Mouse (Mus musculus): ENCODE data around the gene Gng8. TPM values are rescaled to one million over a fixed set of nuclear protein-coding genes. Genes with fewer than 3 reads are reported as not detected.

Gene Gng8
- polyA plus RNA-seq, 1 experiment from 2014 or later: not detected

DNA sequence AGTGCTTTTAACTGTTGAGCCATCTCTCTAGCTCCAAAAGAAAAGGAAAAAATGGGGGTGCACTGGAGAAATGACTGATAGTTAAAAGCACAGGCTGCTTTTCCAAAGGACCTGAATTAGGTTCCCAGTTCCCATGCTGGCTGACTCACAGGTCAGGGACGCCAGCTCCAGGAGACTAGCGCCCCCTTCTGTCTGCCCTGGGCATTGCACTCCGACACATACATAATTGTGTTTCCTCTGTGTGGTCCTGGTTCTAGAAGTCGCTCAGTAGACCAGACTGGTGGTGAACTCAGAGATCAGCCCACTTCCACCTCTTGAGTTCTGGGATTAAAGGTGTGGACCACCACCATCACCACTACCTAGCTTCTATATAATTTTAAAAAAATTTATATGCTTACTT is 45.7 kb downstream of the Gng8 start:
- Histone ChIP-seq H3K36me3 (ENCODE audit: inconsistent target) (no peaks in the 10 kb centered on the region), H3K27ac (no peak overlapping the region), H3K4me3 (ENCODE audit: inconsistent target) (no peak overlapping the region), H3K79me2 (ENCODE audit: inconsistent target) (no peaks in the 10 kb centered on the region)
- WGBS (ENCODE audit: missing documents): 45% methylated on average over 4 of the region's 4 CpGs

DNA sequence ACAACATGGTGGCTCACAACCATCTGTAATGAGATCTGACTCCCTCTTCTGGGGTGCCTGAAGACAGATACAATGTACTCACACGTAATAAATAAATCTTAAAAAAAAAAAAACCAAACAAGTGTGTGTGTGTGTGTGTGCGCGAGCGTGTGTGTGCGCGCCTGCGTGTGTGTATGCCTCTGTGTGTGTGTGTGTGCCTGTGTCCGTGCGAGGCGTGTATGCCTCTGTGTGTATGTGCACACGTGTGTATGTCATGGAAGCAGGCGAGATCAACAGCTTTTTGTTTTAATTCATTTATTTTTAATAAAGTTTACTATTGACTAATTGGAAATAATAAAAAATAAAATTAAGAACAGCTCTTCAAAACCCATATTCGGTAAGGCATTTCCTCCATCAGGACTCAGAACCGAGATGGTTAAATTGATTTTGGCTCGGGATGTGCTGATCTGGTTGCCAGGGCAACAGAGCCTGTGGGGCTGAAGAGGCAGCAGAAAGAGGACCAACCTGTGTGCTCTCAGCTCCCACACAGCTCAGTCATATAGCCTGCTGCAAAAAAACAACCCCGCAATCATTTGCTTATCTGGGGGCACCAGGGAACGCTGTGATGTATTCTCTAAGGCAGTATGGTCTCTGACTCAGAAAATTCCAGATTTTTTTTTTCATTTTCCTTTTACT is 46.7 kb downstream of the Gng8 start:
- 66% methylated on average over 11 of the region's 17 CpGs for WGBS (ENCODE audit: missing documents)
- Histone ChIP-seq H3K79me2 (ENCODE audit: inconsistent target) (no peaks in the 10 kb centered on the region), H3K36me3 (ENCODE audit: inconsistent target) (no peaks in the 10 kb centered on the region), H3K27ac (no peak overlapping the region), H3K4me3 (ENCODE audit: inconsistent target) (no peak overlapping the region)

DNA sequence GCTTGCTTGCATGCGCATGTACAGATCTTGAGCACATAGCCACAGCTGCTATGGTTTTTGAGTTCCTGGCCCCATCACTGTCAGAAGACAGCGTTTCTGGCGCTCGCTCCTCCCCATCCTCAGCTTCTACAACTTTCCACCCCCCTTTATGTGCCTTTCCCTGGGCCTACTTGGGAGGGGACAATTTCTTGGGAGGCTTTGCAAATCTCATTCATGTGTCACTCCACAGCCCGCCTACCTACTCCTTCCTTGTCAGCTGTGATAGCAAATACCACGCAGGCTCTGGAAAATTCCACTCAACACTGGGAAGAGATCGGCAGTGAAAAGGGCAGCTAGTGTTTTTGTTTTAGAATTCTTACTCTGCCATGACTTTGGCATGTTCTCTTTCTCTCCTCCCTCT is 48.7 kb downstream of the Gng8 start:
- no peak overlapping the region for H3K27ac ChIP-seq
- no peaks in the 10 kb centered on the region for H3K36me3 ChIP-seq (ENCODE audit: inconsistent target)
- H3K4me3 ChIP-seq (ENCODE audit: inconsistent target): no peak overlapping the region
- WGBS (ENCODE audit: missing documents): 89% methylated on average over 7 of the region's 7 CpGs
- H3K79me2 ChIP-seq (ENCODE audit: inconsistent target): no peaks in the 10 kb centered on the region

GRCm38 (mm10) chr7:16942861-16943260 is 51.3 kb downstream of the Gng8 start:
- 68% methylated on average over 4 of the region's 4 CpGs for WGBS (ENCODE audit: missing documents)
- no peaks in the 10 kb centered on the region for H3K79me2 ChIP-seq (ENCODE audit: inconsistent target)

DNA sequence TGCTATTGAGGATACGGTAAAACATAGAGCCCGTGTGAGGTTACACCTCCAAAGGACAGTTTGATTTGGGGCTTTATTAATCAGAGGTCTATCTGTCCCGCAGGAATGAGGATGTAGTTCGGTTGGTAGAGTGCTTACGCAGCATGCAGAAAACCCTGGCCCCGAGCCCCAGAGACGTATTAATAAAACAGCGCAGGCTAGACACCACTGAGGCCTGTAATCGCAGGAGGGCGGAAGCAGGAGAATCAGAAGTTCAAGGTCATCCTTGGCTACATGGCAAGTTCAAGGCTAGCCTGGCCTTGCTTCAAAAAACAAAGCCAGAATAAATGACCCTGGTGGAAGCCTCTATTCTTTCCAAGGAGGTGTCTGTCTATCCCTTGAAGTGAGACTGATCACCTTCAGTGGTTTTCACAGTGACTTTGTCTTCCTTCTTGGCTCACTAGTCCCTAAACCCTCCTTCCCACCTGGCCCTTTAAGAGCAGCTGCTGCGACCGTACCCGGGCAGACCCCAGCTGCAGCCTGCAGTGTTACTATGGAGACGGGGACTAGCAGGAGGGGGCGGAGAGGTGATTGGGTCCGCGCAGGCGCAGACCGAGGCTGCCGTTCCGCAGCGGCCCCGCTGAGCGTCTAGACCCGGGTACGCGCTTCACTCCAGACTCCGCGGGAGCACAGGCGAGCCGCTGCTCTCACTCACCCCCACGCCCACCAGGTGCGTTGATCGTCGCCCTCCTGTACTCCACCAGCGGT is 52.6 kb downstream of the Gng8 start, which contains the start of gene Pnmal2:
Pnmal2 (plus strand) TSS at position 622 of the 747 bp plus-strand sequence.
- H3K79me2 ChIP-seq (ENCODE audit: inconsistent target): no peaks in the 10 kb centered on the region
- H3K36me3 ChIP-seq (ENCODE audit: inconsistent target): no peaks in the 10 kb centered on the region
- H3K27ac ChIP-seq: no peak within 1 kb of the TSS
- H3K4me3 ChIP-seq (ENCODE audit: inconsistent target): no peak within 1 kb of the TSS
- 27% methylated on average over 36 of the region's 36 CpGs for WGBS (ENCODE audit: missing documents)

More at GRCm38 (mm10) chr7:16942861-16943260, 51.3 kb downstream of the Gng8 start:
- H3K27ac ChIP-seq: no peak overlapping the region
- no peaks in the 10 kb centered on the region for H3K36me3 ChIP-seq (ENCODE audit: inconsistent target)
- no peak overlapping the region for H3K4me3 ChIP-seq (ENCODE audit: inconsistent target)

- WGBS (ENCODE audit: missing documents): 9% methylated on average over 14 of the region's 22 CpGs
- Histone ChIP-seq H3K27ac (no peak overlapping the region), H3K79me2 (ENCODE audit: inconsistent target) (no peaks in the 10 kb centered on the region), H3K36me3 (ENCODE audit: inconsistent target) (no peaks in the 10 kb centered on the region), H3K4me3 (ENCODE audit: inconsistent target) (no peak overlapping the region)
These were observed 53.3 kb downstream of the Gng8 start for GRCm38 (mm10) chr7:16944808-16945315.

Other genes starting within 250 kb of the Gng8 start
- gene Ceacam15, start 216.1 kb upstream of the Gng8 start, polyA plus RNA-seq (2018): not detected in 3 replicates
- gene Ceacam9, start 169.9 kb upstream of the Gng8 start, polyA plus RNA-seq (2018): not detected in 3 replicates
- 207 to 606 TPM (median 518 TPM) in 3 replicates for gene Ap2s1, start 153.4 kb upstream of the Gng8 start, polyA plus RNA-seq (2018)
- gene Slc1a5, start 110.4 kb upstream of the Gng8 start, polyA plus RNA-seq (2018): 4.0 to 23.3 TPM (median 15.1 TPM) in 3 replicates
- 26.7 to 43.9 TPM (median 39.6 TPM) in 3 replicates for gene Strn4, start 75.9 kb upstream of the Gng8 start, polyA plus RNA-seq (2018)
- 17.4 to 25.4 TPM (median 20.5 TPM) in 3 replicates for gene Fkrp, start 75.1 kb upstream of the Gng8 start, polyA plus RNA-seq (2018)
- 3.7 to 6.1 TPM (median 4.8 TPM) in 3 replicates for gene Prkd2, start 48.9 kb upstream of the Gng8 start, polyA plus RNA-seq (2018)
- 0.15 to 0.32 TPM (median 0.31 TPM) in 3 replicates for gene Dact3, start 16.5 kb upstream of the Gng8 start, polyA plus RNA-seq (2018)
- gene Ptgir, start 14.7 kb downstream of the Gng8 start, polyA plus RNA-seq (2018): 2.2 to 3.8 TPM (median 3.6 TPM) in 3 replicates
- gene Calm3, start 32.3 kb downstream of the Gng8 start, polyA plus RNA-seq (2018): 148 to 197 TPM (median 177 TPM) in 3 replicates
- not detected in 3 replicates for gene Pnmal2, start 52.9 kb downstream of the Gng8 start, polyA plus RNA-seq (2018)
- gene Pnmal1, start 67.9 kb downstream of the Gng8 start, polyA plus RNA-seq (2018): not detected in 3 replicates
- not detected in 3 replicates for gene Gm42372, start 91.3 kb downstream of the Gng8 start, polyA plus RNA-seq (2018)
- 0.03 TPM in 1 of 3 replicates, not detected in the others for gene Ccdc8, start 100.9 kb downstream of the Gng8 start, polyA plus RNA-seq (2018)
- gene Ppp5c, start 136.1 kb downstream of the Gng8 start, polyA plus RNA-seq (2018): 49.0 to 68.9 TPM (median 61.2 TPM) in 3 replicates
- gene Hif3a, start 170.6 kb downstream of the Gng8 start, polyA plus RNA-seq (2018): not detected in 3 replicates
- not detected in 3 replicates for gene Psg16, start 182.3 kb downstream of the Gng8 start, polyA plus RNA-seq (2018)